Mouse (Mus musculus): ENCODE data around the gene Ccdc50.

Ccdc50 gene

DNA sequence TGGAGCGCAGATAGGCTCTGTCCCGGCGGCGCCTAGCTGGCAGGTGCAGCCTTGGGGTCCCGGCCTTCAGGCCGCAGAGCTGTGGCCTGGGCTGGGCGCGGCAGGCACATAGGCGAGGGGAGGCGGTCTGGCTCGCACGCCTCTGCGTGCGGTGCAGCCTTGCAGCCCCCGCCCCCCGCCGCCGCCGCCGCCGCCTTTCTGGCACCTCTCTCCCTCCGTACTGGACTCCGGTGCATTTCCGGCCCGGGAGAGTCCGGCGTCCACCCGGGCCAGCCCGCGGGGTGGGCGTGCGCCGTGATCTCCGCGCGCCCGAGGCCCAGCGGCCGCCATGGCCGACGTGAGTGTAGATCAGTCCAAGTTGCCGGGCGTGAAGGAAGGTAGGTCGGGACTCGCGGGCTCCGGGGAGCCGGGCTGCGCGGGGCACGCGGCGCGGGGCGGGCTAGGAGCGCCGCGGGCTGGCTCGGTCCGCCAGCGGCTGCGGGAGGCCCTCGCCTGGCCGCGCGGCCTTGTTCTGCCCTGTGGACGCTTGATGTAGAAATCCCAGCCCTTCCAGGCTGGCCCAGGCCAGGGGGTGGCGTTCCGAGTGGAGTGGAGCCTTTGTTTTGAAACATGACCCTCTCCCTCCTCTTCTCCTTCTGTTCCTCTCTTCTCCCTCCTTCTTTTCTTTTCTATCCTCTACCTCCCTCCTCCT, at the start of gene Ccdc50:
Gene Ccdc50, plus strand, starts transcription at position 109 of the 691 bp plus-strand sequence.
- DNase-seq (ENCODE audit: low spot score): peak; percentile 60

DNA sequence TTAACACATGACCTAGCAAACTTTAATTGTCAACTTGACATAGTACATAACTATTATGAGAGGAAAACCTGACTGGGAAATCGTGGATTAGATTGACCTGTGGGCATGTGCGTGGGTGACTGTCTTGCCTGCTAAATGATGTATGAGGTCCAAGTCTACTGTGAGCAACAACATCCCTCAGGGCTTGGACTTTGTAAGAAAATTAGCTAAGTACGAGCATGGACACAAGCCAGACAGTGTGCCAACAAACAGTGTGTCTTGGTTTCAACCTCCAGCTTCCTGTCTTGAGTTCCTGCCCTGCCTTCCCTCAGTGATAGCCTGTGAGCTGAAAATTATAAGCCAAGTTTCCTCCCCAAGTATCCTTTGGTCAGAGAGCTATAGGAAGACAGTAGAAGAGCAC, 41.1 kb upstream of the Ccdc50 start:
- no peak for DNase-seq (ENCODE audit: low spot score)

DNA sequence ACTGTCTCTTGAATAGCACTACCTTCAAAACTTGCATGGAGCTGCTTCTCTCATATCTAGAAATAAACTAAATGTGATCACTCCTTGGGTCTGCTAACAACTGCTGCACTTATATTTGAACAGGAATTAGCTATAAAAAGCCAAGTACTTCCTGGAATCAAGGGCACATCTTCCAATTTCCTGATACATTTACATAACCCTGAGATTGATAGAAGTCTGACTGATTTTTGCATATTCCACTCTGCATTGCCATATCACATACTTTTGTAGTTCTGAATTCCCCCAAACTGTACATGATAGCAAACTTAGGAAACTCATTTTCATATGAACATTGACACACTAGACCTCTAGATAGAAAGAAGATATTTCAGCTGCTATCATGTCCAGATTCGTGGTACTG, 40.3 kb upstream of the Ccdc50 start:
- DNase-seq (ENCODE audit: low spot score): no peak

- no peak for DNase-seq (ENCODE audit: low spot score)
These were observed 39.4 kb upstream of the Ccdc50 start for GRCm38 (mm10) chr16:27349235-27349634.

DNA sequence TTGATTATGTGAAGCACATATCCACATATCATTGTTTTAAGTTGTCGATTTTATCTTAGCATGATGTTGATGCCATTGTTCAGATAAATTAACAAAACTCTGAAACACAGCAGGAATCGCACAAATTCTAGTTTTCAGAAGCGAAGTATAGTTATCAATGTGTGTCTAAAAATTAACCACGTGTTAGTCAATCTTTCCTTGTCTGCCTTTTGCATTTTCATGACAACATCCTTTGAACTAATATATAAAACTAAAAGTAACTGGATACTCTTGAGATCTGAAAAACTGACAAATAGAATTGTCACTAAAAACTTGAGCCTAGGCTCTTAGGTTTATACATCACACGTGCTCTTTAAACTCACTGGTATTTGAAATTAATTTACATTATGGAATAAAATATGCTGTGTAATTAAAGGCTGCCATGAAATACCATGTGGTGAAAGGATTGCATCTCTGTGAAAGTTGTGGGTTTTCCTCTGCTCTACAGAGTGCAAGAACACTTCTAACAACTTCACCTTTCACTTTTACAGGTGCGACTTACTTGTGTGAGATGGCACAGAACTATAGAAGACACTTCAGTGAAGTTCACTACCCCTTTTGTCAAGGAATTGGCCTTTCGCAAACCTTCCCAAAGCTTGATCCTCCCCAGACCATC, 38.7 kb upstream of the Ccdc50 start:
- no peak for DNase-seq (ENCODE audit: low spot score)

- no peak for DNase-seq (ENCODE audit: low spot score)
These were observed 34.2 kb upstream of the Ccdc50 start for GRCm38 (mm10) chr16:27354464-27354863.

GRCm38 (mm10) chr16:27360059-27360458, 28.6 kb upstream of the Ccdc50 start:
- no peak for DNase-seq (ENCODE audit: low spot score)

- DNase-seq (ENCODE audit: low spot score): no peak
These were observed 18.5 kb upstream of the Ccdc50 start, which contains the start of gene Uts2b for GRCm38 (mm10) chr16:27370191-27370590. Gene Uts2b, minus strand, starts transcription at chr16:27370239.

DNA sequence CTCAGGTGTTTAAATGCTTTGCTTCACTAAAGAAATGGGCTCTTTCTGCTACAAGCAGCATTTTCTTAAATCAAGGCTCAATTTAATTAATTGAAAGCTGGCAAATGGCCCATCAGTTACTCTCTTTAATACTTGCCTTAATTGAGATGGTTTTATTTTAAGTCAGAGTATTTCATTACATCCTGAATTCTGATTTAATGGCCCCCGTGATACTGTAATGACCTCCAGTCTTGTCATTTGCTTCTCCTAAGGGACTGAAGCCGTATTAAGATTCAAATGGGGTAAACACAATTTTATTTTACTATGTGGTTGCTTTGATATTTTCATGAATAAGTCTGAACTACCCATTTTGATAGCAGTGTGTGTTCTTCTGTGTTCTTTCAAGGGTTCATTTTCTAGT, 18.0 kb upstream of the Ccdc50 start:
- DNase-seq (ENCODE audit: low spot score): no peak

DNA sequence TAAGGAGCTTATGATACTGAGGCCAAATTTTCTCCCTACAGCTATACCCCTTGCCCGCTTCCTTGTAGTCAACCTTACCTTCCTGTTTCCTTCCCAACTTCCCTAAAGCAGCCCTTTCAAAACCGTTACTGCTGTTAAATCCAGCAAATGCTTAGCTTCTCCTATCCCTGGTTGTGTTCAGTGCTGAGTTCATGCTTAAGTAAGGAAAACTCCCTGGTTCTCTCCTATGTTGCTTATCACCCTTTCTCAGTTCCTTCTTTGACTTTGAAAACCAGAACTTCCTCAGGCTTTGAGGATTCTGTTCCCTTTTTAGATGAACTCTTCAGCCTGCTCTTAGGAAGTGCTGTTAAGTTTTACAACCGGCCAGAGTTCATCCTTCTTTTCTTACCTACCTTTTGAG, 14.5 kb upstream of the Ccdc50 start:
- no peak for DNase-seq (ENCODE audit: low spot score)

GRCm38 (mm10) chr16:27375318-27375717, 13.4 kb upstream of the Ccdc50 start:
- no peak for DNase-seq (ENCODE audit: low spot score)

DNA sequence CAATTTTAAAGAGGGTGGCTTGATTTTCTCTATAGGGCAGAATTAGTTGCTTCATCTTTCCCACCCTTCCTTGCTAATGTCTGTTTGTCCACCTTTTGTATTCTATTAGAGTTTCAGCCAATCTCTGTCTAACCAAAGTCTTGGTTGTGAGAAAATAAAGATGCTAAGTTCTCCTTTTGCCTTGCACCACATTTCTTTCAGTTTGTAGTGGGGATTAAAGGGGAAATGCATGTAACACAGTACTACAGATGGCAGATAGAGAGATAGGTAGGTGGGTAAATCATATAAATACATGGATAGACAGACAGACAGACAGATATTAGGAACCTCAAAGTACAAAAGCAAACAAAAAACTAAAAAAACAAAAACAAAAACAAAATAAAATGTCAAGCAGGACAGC, 12.1 kb upstream of the Ccdc50 start:
- DNase-seq (ENCODE audit: low spot score): no peak

DNA sequence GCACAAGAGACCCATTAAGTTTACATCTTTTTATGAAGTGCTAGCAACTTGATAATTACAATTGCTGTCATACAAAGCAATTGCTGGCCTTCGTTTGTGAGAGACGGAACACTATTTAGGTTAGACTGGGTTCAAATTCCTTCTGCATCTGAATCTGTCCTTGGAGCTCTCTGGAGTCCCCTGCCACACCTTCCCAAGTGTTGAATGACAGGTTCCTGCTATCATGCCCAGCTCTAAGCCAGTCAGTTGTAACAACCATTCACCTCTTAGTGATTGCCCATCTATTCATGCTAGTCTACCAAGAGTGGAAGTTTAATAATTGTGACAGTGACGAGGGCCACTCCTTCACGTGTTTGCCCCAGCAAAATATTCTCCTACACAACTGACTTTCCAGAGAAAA, 6.5 kb upstream of the Ccdc50 start:
- no peak for DNase-seq (ENCODE audit: low spot score)

- peak; percentile 23 for DNase-seq (ENCODE audit: low spot score)
These were observed 3.6 kb upstream of the Ccdc50 start for GRCm38 (mm10) chr16:27384893-27385603.

GRCm38 (mm10) chr16:27385649-27386048, 3.0 kb upstream of the Ccdc50 start:
- no peak for DNase-seq (ENCODE audit: low spot score)

DNA sequence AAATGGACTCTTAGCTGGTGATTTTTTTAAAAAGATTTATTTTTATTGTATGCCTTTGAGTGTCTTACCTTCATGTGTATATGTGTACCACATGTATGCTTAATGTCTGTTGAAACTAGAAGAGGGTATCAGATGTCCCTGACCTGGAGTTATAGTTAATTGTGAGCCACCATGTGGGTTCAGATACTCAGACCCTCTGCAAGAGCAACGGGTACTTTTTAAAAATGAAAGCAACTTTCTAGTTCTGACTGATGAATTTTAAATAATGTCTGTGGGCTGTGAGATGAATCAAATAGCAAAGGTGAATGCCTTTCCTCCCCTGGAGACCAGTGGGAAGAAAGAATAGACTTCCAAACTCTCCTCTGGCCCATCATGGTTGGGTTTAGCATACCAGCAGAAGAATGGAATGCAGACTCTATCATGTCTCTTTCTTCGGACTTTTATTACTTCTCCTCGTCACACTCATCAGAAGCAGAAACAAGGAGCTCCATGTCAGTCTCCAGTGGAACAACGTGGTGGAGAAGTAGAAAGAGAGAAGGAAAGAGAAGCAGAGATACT, 1.7 kb upstream of the Ccdc50 start:
- no peak for DNase-seq (ENCODE audit: low spot score)

GRCm38 (mm10) chr16:27387634-27388611, 746 bp upstream of the Ccdc50 start:
- DNase-seq (ENCODE audit: low spot score): no peak

- DNase-seq (ENCODE audit: low spot score): no peak
These were observed 1.0 kb downstream of the Ccdc50 start for GRCm38 (mm10) chr16:27389534-27390282.

DNA sequence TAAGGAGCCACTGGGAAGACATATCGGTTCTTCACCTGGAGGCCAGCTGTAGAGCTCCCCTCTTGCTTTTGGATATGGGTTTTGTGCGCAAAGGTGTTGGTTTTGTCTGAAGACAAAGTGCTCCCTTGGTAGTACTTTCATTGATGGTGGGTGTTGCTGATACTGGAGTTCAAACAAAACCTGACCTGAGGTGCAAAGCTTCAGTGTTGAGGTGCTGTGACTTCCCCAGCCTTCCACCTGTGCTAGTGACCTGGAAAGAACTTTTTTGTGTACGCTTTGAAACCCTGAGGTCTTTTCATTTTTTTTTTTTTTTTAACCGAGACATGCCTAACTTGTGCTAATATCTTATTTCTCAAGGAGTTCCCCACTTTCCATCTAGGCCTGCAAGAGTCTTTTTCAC, 1.6 kb downstream of the Ccdc50 start:
- no peak for DNase-seq (ENCODE audit: low spot score)

DNA sequence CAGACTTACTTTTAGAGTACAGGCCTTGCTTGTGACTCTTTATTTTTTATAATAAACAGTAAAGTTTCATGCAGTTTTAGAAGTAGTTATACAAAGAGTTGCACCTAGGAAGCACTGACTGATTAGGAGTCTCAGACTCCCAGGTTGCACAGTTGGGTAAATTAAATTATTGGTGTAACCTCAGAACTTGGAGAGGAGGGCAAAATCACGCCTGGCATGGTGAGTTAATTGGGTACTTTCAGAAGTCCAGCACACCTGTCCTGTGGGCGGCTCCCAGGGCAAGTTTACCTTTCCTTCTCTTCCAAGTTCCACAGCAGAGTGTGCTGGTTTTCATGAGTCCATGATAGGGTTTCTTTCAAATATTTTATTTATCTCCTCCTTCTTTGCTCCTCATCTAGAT, 3.2 kb downstream of the Ccdc50 start:
- DNase-seq (ENCODE audit: low spot score): no peak
